Mouse (Mus musculus) inflammation-experienced regulatory T-cells, adult 6 months (primary cell): ENCODE results near the gene Homer1. TPM values are rescaled to one million over a fixed set of nuclear protein-coding genes. Genes with fewer than 3 reads are reported as not detected.

ENCODE experiments used
- ATAC-seq: one replicate; pipeline ENCODE4 v1.8.0; 2017
- polyA plus RNA-seq, 3 experiments: library from polyadenylated mRNA; unstranded; fragments of 100-300 nt; shearing (Covaris generic); gene quantifications; one replicate each; pipeline ENCODE4 v1.2.1; 2017

The Homer1 gene
- polyA plus RNA-seq, 3 experiments from 2014 or later: 2.4 to 4.5 (median 4.1) TPM

- peak; percentile 64 for ATAC-seq
These were observed 41.3 kb downstream of the Homer1 start for GRCm38 (mm10) chr13:93340555-93341278.

GRCm38 (mm10) chr13:93342641-93343040 lies 43.2 kb downstream of the Homer1 start:
- no peak for ATAC-seq

- no peak for ATAC-seq
These were observed 45.0 kb downstream of the Homer1 start for GRCm38 (mm10) chr13:93344395-93344794.

GRCm38 (mm10) chr13:93345854-93346253 lies 46.4 kb downstream of the Homer1 start:
- ATAC-seq: no peak

- no peak for ATAC-seq
These were observed 52.6 kb downstream of the Homer1 start for GRCm38 (mm10) chr13:93352030-93352429.

- ATAC-seq: peak; percentile 52
These were observed 55.2 kb downstream of the Homer1 start for GRCm38 (mm10) chr13:93354420-93355278.

- peak; percentile 41 for ATAC-seq
These were observed 55.8 kb downstream of the Homer1 start for GRCm38 (mm10) chr13:93355279-93355587.

GRCm38 (mm10) chr13:93358522-93358921 lies 59.1 kb downstream of the Homer1 start:
- no peak for ATAC-seq

- no peak for ATAC-seq
These were observed 68.1 kb downstream of the Homer1 start for GRCm38 (mm10) chr13:93367555-93367954.

- no peak for ATAC-seq
These were observed 69.6 kb downstream of the Homer1 start for GRCm38 (mm10) chr13:93368812-93369584.

GRCm38 (mm10) chr13:93374457-93374856 lies 75.0 kb downstream of the Homer1 start:
- no peak for ATAC-seq

GRCm38 (mm10) chr13:93378493-93378892 lies 79.1 kb downstream of the Homer1 start:
- no peak for ATAC-seq

GRCm38 (mm10) chr13:93380399-93381063 lies 81.1 kb downstream of the Homer1 start:
- ATAC-seq: no peak

- ATAC-seq: no peak
These were observed 81.9 kb downstream of the Homer1 start for GRCm38 (mm10) chr13:93381301-93381700.

- no peak for ATAC-seq
These were observed 83.7 kb downstream of the Homer1 start for GRCm38 (mm10) chr13:93383092-93383491.

- no peak for ATAC-seq
These were observed 84.2 kb downstream of the Homer1 start for GRCm38 (mm10) chr13:93383620-93384019.

GRCm38 (mm10) chr13:93384481-93384880 lies 85.0 kb downstream of the Homer1 start:
- ATAC-seq: no peak

- no peak for ATAC-seq
These were observed 85.7 kb downstream of the Homer1 start for GRCm38 (mm10) chr13:93385147-93385546.

- no peak for ATAC-seq
These were observed 88.0 kb downstream of the Homer1 start for GRCm38 (mm10) chr13:93387440-93387839.

- no peak for ATAC-seq
These were observed 89.3 kb downstream of the Homer1 start for GRCm38 (mm10) chr13:93388594-93389241.

- ATAC-seq: no peak
These were observed 89.8 kb downstream of the Homer1 start for GRCm38 (mm10) chr13:93389242-93389625.

GRCm38 (mm10) chr13:93399710-93400216 lies 100.3 kb downstream of the Homer1 start:
- ATAC-seq: no peak
